Mouse (Mus musculus): ENCODE measurements around the gene Btbd35f14.
"Not testable (repeated sequence)": the region's sequence is repeated elsewhere in the genome, so short reads cannot be mapped to it uniquely, and the experiment has no call there.

The Btbd35f14 gene

GRCm38 (mm10) chrX:33702249-33702648 lies at the start of gene Btbd35f14:
Gene Btbd35f14, minus strand, starts transcription at chrX:33702349.
- not testable (repeated sequence) for DNase-seq (ENCODE audit: low read depth, low spot score)

GRCm38 (mm10) chrX:33656872-33657271 lies 45.3 kb downstream of the Btbd35f14 start, which contains the start of gene Btbd35f13:
Gene Btbd35f13, plus strand, starts transcription at chrX:33657172.
- not testable (repeated sequence) for DNase-seq (ENCODE audit: low read depth, low spot score)
